Mouse (Mus musculus): ENCODE measurements around the gene Spats2l. TPM values are rescaled to one million over a fixed set of nuclear protein-coding genes. Genes with fewer than 3 reads are reported as not detected.

Spats2l gene
- polyA plus RNA-seq, 1 experiment, result 1.6 TPM

DNA sequence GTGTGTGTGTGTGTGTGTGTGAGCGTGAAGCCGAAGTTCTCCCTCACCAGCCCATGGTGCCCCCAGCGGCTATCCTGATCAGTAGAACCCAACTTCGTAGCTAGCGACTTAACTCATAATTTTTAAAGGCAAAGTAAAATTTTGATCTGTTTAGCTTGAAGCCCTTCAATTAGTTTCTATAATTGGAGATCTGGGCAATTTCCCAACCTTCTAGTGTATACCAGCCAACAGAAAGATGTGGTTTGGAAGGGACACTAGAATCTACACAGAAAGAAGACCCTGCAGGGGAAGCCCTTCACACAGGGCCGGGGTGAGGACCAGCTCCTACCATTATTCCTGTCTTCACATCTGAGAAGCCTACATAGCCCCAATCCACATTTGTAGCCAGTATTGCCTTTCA lies 77.9 kb downstream of the Spats2l start:
- H3K27ac ChIP-seq (ENCODE audit: control insufficient read depth, insufficient read depth, low read depth, low read length, poor library complexity), result no peak overlapping the region
- no peak for TF ChIP-seq CTCF (IDR thresholded peaks at IDR 0.05; ENCODE audit: control insufficient read depth, insufficient read depth, low read length)
- TF ChIP-seq POLR2A (IDR thresholded peaks at IDR 0.05; ENCODE audit: borderline replicate concordance, control insufficient read depth, low read depth, low read length), result no peak
- no peak overlapping the region for H3K4me3 ChIP-seq (replicated peaks; ENCODE audit: control insufficient read depth, low read depth, low read length)
- 87% methylated on average over 6 of the region's 6 CpGs for WGBS
- H3K4me1 ChIP-seq (ENCODE audit: control insufficient read depth, insufficient read depth, low read length), result no peaks in the 10 kb centered on the region

DNA sequence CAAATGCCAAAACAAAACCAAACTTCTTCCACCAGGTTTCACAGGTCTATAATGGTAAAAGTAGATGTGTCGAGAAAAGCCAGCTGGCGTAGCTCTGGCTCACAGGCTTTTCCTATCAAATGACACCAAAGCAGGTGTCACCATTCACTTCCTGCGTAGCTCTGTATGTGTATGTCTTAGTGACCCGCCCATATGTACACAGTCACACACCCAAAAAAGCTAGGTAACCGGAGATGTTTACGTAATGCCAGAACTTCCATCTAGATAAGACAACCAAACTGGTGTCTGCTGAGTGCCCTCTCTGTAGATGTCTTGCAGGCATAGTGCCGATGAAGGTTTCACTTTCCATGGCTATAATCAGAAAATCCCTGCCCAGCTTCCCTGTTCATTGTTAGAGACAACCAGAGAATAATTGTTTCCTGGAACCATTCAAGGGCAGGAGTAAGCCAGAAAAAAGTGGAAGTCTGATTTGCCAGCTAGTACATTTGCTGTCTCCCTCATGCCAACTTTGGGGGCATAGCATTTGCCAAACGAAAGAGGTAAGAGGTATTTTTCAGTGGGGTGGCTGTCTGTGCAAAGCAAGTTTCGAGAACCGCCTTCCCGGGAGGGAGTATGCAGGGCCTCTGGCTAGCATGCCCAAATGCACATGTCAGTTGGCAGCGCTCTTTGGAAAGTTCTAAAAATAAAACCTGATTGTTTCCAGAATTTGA lies 78.8 kb downstream of the Spats2l start:
- WGBS, result 66% methylated on average over 12 of the region's 12 CpGs
- Histone ChIP-seq H3K27ac (ENCODE audit: control insufficient read depth, insufficient read depth, low read depth, low read length, poor library complexity) (no peak overlapping the region), H3K4me1 (ENCODE audit: control insufficient read depth, insufficient read depth, low read length) (no peaks in the 10 kb centered on the region), H3K4me3 (replicated peaks; ENCODE audit: control insufficient read depth, low read depth, low read length) (no peak overlapping the region)
- TF ChIP-seq POLR2A (IDR thresholded peaks at IDR 0.05; ENCODE audit: borderline replicate concordance, control insufficient read depth, low read depth, low read length), result no peak
- TF ChIP-seq CTCF (IDR thresholded peaks at IDR 0.05; ENCODE audit: control insufficient read depth, insufficient read depth, low read length), result no peak

DNA sequence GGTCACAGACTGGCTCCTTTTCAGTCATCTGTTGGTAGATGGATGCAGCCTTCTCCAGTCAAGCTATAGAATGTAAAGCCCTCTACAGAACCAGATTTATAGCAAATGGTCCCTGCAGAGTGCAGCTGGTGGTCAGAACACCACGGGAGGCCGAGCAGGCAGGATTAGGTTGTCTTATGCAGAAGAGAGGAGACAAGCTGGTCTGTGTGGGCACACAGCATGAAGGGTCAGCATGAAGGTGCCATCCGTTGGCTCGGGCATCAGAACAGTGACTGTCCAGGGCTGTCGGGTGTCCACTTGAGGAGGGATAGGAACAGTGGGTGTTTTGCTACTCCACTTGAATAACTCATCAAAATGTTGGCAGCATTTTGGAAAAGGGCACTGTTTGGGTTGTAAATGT lies 83.8 kb downstream of the Spats2l start:
- Histone ChIP-seq H3K4me1 (ENCODE audit: control insufficient read depth, insufficient read depth, low read length) (no peaks in the 10 kb centered on the region), H3K27ac (ENCODE audit: control insufficient read depth, insufficient read depth, low read depth, low read length, poor library complexity) (no peak overlapping the region), H3K4me3 (replicated peaks; ENCODE audit: control insufficient read depth, low read depth, low read length) (no peak overlapping the region)
- no peak for TF ChIP-seq POLR2A (IDR thresholded peaks at IDR 0.05; ENCODE audit: borderline replicate concordance, control insufficient read depth, low read depth, low read length)
- no peak for TF ChIP-seq CTCF (IDR thresholded peaks at IDR 0.05; ENCODE audit: control insufficient read depth, insufficient read depth, low read length)
- 75% methylated on average over 5 of the region's 5 CpGs for WGBS

DNA sequence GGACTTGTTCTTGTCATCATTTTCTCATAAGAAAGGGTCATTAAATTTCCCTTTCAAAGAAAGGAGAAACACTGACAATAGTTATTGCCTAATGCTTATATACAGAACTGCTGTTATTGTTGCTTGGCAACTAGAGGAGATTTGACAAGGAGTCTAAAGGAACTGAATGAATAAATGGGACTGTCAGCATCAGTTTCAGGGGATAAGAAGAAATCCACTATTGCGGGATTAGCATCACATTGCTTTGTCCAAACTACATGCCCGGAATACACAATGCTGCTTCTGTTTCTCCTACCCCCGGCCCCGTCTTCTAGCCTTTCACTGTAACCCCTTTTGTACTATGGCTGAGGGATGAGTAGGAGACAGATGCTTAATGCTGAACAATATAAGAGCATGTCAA lies 88.1 kb downstream of the Spats2l start:
- 89% methylated on average over 4 of the region's 4 CpGs for WGBS
- TF ChIP-seq CTCF (IDR thresholded peaks at IDR 0.05; ENCODE audit: control insufficient read depth, insufficient read depth, low read length) (no peak), POLR2A (IDR thresholded peaks at IDR 0.05; ENCODE audit: borderline replicate concordance, control insufficient read depth, low read depth, low read length) (no peak)
- H3K4me1 ChIP-seq (ENCODE audit: control insufficient read depth, insufficient read depth, low read length), result no peaks in the 10 kb centered on the region
- H3K27ac ChIP-seq (ENCODE audit: control insufficient read depth, insufficient read depth, low read depth, low read length, poor library complexity), result no peak overlapping the region
- H3K4me3 ChIP-seq (replicated peaks; ENCODE audit: control insufficient read depth, low read depth, low read length), result no peak overlapping the region

DNA sequence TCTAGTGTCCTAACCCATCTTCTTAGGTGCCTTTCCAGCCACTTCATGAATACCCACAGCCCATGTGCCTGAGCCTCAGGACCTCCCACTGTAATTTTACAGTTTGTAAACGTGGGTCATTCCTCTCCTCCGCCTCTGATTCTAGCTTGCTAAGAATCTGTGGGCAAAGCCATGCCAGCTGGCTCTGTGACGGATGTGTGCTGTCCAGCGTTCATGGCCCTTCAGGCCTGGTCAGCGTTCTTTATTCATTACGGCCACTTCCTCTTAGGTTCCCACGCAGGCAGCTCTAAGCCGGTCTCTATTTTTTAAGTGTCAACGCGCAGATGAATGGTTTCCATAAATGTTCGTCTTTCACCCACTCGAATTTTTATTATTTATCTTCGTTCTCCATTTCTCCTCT lies 94.7 kb downstream of the Spats2l start:
- no peak overlapping the region for H3K27ac ChIP-seq (ENCODE audit: control insufficient read depth, insufficient read depth, low read depth, low read length, poor library complexity)
- H3K4me1 ChIP-seq (ENCODE audit: control insufficient read depth, insufficient read depth, low read length), result no peaks in the 10 kb centered on the region
- 42% methylated on average over 13 of the region's 13 CpGs for WGBS
- H3K4me3 ChIP-seq (replicated peaks; ENCODE audit: control insufficient read depth, low read depth, low read length), result no peak overlapping the region
- TF ChIP-seq POLR2A (IDR thresholded peaks at IDR 0.05; ENCODE audit: borderline replicate concordance, control insufficient read depth, low read depth, low read length) (no peak), CTCF (IDR thresholded peaks at IDR 0.05; ENCODE audit: control insufficient read depth, insufficient read depth, low read length) (no peak)

DNA sequence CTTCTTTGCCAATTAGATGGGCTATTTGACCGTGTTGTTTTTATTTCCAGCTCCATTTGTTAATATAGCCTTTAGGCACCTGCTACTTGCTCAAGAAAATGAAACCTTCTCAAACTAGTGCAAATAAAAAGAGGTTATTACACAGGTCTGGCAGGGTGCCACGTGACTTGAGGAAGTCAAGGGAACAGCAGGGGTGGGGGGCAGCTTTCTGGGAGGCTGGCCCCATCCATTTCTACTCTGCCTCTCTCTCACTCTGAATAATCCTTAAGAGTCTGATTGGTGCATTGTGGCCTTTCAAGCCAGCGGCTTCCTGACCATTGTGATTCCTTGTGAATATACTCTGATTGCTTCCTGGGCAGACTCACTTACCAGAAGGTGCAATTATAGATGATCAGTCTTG lies 98.0 kb downstream of the Spats2l start:
- 30% methylated on average over 3 of the region's 3 CpGs for WGBS
- no peak overlapping the region for H3K4me3 ChIP-seq (replicated peaks; ENCODE audit: control insufficient read depth, low read depth, low read length)
- H3K27ac ChIP-seq (ENCODE audit: control insufficient read depth, insufficient read depth, low read depth, low read length, poor library complexity), result no peak overlapping the region
- H3K4me1 ChIP-seq (ENCODE audit: control insufficient read depth, insufficient read depth, low read length), result no peaks in the 10 kb centered on the region
- no peak for TF ChIP-seq CTCF (IDR thresholded peaks at IDR 0.05; ENCODE audit: control insufficient read depth, insufficient read depth, low read length)
- TF ChIP-seq POLR2A (IDR thresholded peaks at IDR 0.05; ENCODE audit: borderline replicate concordance, control insufficient read depth, low read depth, low read length), result no peak

DNA sequence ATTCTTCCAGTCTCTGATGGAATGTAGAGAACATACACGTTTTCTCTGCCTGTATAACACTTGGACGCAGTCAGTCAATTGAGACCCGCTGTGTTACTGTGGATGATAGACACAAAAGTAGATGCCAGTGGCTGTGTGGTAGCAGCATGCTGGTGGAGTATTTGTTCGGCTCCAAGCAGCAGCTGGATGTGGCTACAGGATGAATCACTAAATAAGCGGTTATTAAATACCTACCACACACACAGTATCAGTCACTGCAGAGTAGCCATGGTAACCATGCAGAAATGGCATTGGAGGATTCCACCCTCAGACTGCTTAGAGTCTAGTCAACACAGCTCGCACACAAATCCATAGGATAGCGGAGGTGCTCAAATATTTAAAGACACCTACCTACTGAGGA lies 100.0 kb downstream of the Spats2l start:
- WGBS, result 86% methylated on average over 7 of the region's 7 CpGs
- TF ChIP-seq POLR2A (IDR thresholded peaks at IDR 0.05; ENCODE audit: borderline replicate concordance, control insufficient read depth, low read depth, low read length), result no peak
- TF ChIP-seq CTCF (IDR thresholded peaks at IDR 0.05; ENCODE audit: control insufficient read depth, insufficient read depth, low read length), result no peak
- Histone ChIP-seq H3K27ac (ENCODE audit: control insufficient read depth, insufficient read depth, low read depth, low read length, poor library complexity) (no peak overlapping the region), H3K4me1 (ENCODE audit: control insufficient read depth, insufficient read depth, low read length) (no peaks in the 10 kb centered on the region), H3K4me3 (replicated peaks; ENCODE audit: control insufficient read depth, low read depth, low read length) (no peak overlapping the region)

DNA sequence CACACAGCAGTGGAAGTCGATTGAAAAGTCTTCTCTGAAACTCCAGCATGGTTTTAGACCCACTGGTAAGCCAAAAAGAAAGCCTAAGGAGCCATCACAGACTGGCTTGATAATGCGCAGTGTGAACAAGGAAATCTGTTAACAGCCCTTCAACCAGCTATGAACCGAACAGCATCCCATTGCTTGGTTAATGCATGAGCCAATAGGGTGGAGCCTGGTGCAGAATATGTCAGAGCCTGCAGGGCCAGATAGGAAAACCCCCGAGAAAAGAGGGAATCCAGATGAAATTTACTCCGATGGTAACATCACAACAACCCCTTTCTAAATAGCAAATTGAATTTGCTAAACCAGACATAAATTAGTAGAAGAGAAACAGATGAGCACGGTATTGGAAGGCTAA lies 101.1 kb downstream of the Spats2l start:
- Histone ChIP-seq H3K4me1 (ENCODE audit: control insufficient read depth, insufficient read depth, low read length) (no peaks in the 10 kb centered on the region), H3K4me3 (replicated peaks; ENCODE audit: control insufficient read depth, low read depth, low read length) (no peak overlapping the region), H3K27ac (ENCODE audit: control insufficient read depth, insufficient read depth, low read depth, low read length, poor library complexity) (no peak overlapping the region)
- WGBS, result 76% methylated on average over 6 of the region's 6 CpGs
- TF ChIP-seq CTCF (IDR thresholded peaks at IDR 0.05; ENCODE audit: control insufficient read depth, insufficient read depth, low read length) (no peak), POLR2A (IDR thresholded peaks at IDR 0.05; ENCODE audit: borderline replicate concordance, control insufficient read depth, low read depth, low read length) (no peak)

DNA sequence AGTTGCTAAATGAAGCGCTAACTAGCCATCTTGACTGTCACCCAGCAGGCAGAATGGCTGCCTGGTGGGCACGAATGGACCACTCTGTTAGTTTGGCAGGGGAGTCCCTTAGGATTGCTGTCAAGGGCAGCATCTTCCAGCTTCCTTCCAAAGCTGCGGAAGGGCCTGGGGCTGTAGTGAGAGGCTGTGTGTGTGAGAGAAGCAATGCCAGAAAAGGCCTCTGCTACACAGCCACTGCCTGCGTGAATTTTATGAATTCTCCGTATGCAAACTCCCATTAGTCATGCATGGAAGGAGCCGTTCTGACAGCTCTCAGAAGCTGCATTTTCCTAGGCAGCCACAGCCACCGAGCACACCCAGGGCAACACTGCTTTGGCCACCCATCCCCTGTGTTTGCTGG lies 101.5 kb downstream of the Spats2l start:
- no peak for TF ChIP-seq CTCF (IDR thresholded peaks at IDR 0.05; ENCODE audit: control insufficient read depth, insufficient read depth, low read length)
- H3K4me1 ChIP-seq (ENCODE audit: control insufficient read depth, insufficient read depth, low read length), result no peaks in the 10 kb centered on the region
- 72% methylated on average over 7 of the region's 7 CpGs for WGBS
- no peak overlapping the region for H3K27ac ChIP-seq (ENCODE audit: control insufficient read depth, insufficient read depth, low read depth, low read length, poor library complexity)
- no peak overlapping the region for H3K4me3 ChIP-seq (replicated peaks; ENCODE audit: control insufficient read depth, low read depth, low read length)

Data from bone marrow, adult 2 months (tissue).